Mouse (Mus musculus) naive thymus-derived CD4-positive, alpha-beta T cell, adult 5 months (primary cell): ENCODE data around the gene Gm47791. TPM values are rescaled to one million over a fixed set of nuclear protein-coding genes. Genes with fewer than 3 reads are reported as not detected.

Source experiments
- polyA plus RNA-seq: library from polyadenylated mRNA; unstranded; fragments of 100-300 nt; shearing (Covaris generic); gene quantifications from one replicate; pipeline ENCODE4 v1.2.1, GENCODE M21; 2017

Gene Gm47791
- not detected for polyA plus RNA-seq

DNA sequence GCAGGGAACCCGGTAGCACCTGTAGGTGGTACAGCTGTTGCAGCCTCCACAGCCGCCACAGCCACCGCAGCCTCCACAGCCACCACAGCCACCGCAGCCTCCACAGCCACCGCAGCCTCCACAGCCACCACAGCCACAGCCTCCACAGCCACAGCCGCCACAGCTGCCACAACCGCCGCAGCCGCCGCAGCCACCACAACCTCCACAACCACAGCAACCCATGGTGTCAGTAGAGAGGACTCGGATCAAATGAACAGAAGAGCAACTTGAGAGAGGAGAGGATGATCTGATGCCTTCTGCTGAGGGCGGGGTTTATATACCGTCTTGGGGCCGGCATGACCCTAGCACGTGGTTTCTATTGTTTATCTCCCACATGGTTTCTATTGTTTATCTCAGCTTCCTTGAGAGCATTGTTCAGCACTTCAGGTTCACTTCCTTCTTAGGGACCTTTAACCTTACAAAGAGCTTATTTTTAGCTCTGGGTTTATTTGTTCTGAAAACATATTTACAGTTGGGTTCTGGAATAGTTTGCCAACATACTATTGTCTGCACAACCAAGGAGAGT is at the start of gene Gm47791:
Gene Gm47791, minus strand, starts transcription at position 222 of the 565 bp plus-strand sequence.

DNA sequence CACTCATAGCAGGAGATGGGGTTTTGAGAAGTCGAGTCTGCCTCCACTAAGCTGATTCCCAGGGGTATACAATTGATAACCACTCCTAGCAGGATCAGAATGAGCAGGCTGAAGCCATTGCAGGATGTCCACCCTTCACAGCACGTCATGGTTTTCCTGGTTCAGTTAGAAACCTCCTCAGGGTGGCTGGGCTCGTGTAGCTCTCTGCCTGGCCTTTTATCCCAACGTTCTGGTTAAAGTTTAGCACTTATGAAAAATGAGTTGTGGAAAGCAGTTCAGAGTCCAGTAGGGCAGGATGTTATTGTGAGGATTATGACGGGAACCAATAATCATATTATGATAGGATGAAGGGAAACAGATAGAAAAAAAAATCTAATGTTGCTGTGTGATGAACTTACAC is 2.8 kb downstream of the Gm47791 start, which contains the start of gene Tm4sf20:
Gene Tm4sf20, minus strand, starts transcription at position 193 of the 400 bp plus-strand sequence.

DNA sequence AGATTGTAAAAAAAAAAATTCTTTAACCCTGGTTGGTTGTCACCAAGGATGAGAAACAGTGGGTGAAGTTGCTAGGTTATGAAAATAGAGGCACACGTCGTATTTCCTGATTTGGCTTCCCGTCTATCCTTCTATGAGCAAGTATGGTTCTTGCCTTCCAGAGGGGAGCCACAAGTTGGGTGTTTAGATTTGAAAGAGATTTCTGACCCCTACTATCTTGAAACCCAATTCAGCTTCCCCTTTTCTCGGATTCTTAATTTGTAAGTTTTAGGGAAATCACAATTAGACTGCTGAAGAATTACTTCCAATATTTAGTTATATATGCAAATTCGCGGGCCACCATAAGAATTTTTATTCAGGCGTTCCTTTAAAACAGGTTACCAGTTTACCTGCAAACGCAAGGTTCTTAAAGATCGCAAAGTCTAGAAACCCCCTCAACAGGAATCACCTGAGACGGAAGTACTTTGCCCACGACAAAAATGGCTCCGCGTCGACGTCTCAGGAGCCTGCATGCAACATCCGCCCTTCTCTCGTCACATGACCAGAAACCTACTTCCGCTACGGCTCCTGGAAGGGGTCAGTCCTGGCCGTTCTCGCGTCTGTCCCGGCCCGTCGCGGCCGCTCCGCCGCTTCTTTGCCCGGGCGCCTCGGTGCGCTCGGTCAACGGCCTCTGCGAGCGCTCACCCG is 46.6 kb downstream of the Gm47791 start, which contains the start of gene Mff:
Gene Mff, plus strand, starts transcription at position 552 of the 687 bp plus-strand sequence.

Other genes with a start within 250 kb of the Gm47791 start
- 0.05 TPM for gene Col4a4, start 184.4 kb downstream of the Gm47791 start, polyA plus RNA-seq
- 0.16 TPM for gene Col4a3, start 184.3 kb downstream of the Gm47791 start, polyA plus RNA-seq
- 185 TPM for gene Mff, start 46.4 kb downstream of the Gm47791 start, polyA plus RNA-seq
- gene Tm4sf20, start 2.8 kb downstream of the Gm47791 start, polyA plus RNA-seq, result 0.47 TPM
- gene Agfg1, start 68.2 kb upstream of the Gm47791 start, polyA plus RNA-seq, result 133 TPM
- not detected for gene A030005L19Rik, start 142.1 kb upstream of the Gm47791 start, polyA plus RNA-seq
- gene A030014E15Rik, start 153.7 kb upstream of the Gm47791 start, polyA plus RNA-seq, result not detected
- not detected for gene Gm6217, start 160.2 kb upstream of the Gm47791 start, polyA plus RNA-seq
- not detected for gene A030003K21Rik, start 172.1 kb upstream of the Gm47791 start, polyA plus RNA-seq
- gene Gm7544, start 184.8 kb upstream of the Gm47791 start, polyA plus RNA-seq, result not detected
- not detected for gene Gm47955, start 189.0 kb upstream of the Gm47791 start, polyA plus RNA-seq
- not detected for gene Gm47959, start 229.3 kb upstream of the Gm47791 start, polyA plus RNA-seq